Mouse (Mus musculus) cerebellum, adult (tissue): ENCODE results near the gene Hephl1.

Experiments
- ATAC-seq: cut with Nextera tagmentation; 2 replicates; pipeline ENCODE4 v1.9.2; 2017; ENCODE audit warnings: mild to moderate bottlenecking, moderate library complexity, mixed read lengths; ENCODE audit not compliant: insufficient number of reproducible peaks, low FRiP score, low TSS enrichment

The Hephl1 gene

GRCm38 (mm10) chr9:15064176-15064575, 47.7 kb downstream of the Hephl1 start:
- ATAC-seq = no peak

- ATAC-seq = no peak
Observed at GRCm38 (mm10) chr9:15060847-15061246, 51.1 kb downstream of the Hephl1 start.

- ATAC-seq = no peak
Observed at GRCm38 (mm10) chr9:15060026-15060425, 51.9 kb downstream of the Hephl1 start.

- ATAC-seq = no peak
Observed at GRCm38 (mm10) chr9:15045740-15046139, 66.2 kb downstream of the Hephl1 start.

- ATAC-seq = 0 out of 2 replicates have a peak, but pooled peaks have one; percentile 12
Observed at GRCm38 (mm10) chr9:15045084-15045669, 66.7 kb downstream of the Hephl1 start, which contains the start of gene Panx1. Gene Panx1, minus strand, starts transcription at chr9:15045478.

- no peak for ATAC-seq
Observed at GRCm38 (mm10) chr9:15044391-15045083, 67.4 kb downstream of the Hephl1 start.

GRCm38 (mm10) chr9:15041556-15041955, 70.4 kb downstream of the Hephl1 start:
- no peak for ATAC-seq

- ATAC-seq = no peak
Observed at GRCm38 (mm10) chr9:15039848-15040247, 72.1 kb downstream of the Hephl1 start.

GRCm38 (mm10) chr9:15037704-15038103, 74.2 kb downstream of the Hephl1 start:
- no peak for ATAC-seq

- ATAC-seq = no peak
Observed at GRCm38 (mm10) chr9:15037237-15037636, 74.7 kb downstream of the Hephl1 start.

GRCm38 (mm10) chr9:15036807-15037206, 75.1 kb downstream of the Hephl1 start:
- ATAC-seq = no peak

GRCm38 (mm10) chr9:15036405-15036804, 75.5 kb downstream of the Hephl1 start:
- ATAC-seq = no peak

GRCm38 (mm10) chr9:15035979-15036378, 75.9 kb downstream of the Hephl1 start:
- no peak for ATAC-seq

- ATAC-seq = no peak
Observed at GRCm38 (mm10) chr9:15034546-15035273, 77.2 kb downstream of the Hephl1 start.

- no peak for ATAC-seq
Observed at GRCm38 (mm10) chr9:15033568-15034160, 78.2 kb downstream of the Hephl1 start.

- no peak for ATAC-seq
Observed at GRCm38 (mm10) chr9:15032797-15033196, 79.1 kb downstream of the Hephl1 start.

GRCm38 (mm10) chr9:15030771-15031170, 81.1 kb downstream of the Hephl1 start:
- no peak for ATAC-seq

- ATAC-seq = no peak
Observed at GRCm38 (mm10) chr9:15029025-15029727, 82.7 kb downstream of the Hephl1 start.

- ATAC-seq = no peak
Observed at GRCm38 (mm10) chr9:15027725-15028124, 84.2 kb downstream of the Hephl1 start.

GRCm38 (mm10) chr9:15023049-15023448, 88.9 kb downstream of the Hephl1 start:
- ATAC-seq = no peak
